Mouse (Mus musculus) monocyte, adult 2 months (primary cell): ENCODE data around the gene Platr17.
"Not testable (repeated sequence)": the region's sequence is repeated elsewhere in the genome, so short reads cannot be mapped to it uniquely, and the experiment has no call there.

Experiments used
- DNase-seq, 2 experiments: peaks; one replicate each; pipeline ENCODE4 v3.0.0; 2022; ENCODE audit warnings: low spot score in 2 of 2, low read depth in 1 of 2

The Platr17 gene

DNA sequence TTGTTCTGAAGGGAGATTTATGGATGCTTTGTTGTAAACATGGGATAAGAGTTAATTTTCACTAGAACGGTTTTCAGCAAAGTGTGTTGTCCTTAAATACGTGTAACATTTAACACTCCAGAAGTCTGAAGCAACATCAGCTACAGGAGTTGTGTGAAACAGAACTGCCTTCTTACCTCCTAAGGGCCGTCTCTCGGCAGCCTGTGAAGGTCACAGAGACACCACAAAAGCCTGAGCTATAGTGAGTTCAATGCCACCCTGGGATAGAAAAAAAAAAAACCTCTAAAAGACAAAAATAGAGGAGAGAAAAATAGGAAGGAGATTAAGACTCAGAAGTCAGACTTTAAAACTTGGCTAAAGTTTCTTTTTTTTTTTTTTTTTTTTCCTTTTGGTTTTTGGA lies 2.9 kb upstream of the Platr17 start:
- no peak for DNase-seq

DNA sequence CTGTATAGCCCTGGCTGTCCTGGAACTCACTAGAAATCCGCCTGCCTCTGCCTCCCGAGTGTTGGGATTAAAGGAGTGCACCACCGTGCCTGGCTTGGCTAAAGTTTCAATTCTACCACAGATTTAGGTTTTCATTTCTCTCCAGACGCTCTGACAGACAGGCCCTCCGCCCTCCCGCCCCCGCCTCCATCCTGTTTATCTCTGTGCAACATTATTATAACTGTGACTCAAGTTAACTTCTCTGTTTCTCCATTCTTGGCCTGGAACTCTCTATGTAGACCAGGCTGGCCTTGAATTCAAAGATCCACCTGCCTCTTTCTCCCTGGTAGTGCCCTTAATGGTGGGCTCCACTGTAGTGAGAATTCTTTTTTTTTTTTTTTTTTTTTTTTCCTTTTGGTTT lies 2.4 kb upstream of the Platr17 start:
- DNase-seq = no peak

GRCm38 (mm10) chr17:33903911-33904651 lies 854 bp upstream of the Platr17 start:
- DNase-seq = not testable (repeated sequence)

GRCm38 (mm10) chr17:33908331-33909076 lies 3.6 kb downstream of the Platr17 start:
- no peak for DNase-seq

DNA sequence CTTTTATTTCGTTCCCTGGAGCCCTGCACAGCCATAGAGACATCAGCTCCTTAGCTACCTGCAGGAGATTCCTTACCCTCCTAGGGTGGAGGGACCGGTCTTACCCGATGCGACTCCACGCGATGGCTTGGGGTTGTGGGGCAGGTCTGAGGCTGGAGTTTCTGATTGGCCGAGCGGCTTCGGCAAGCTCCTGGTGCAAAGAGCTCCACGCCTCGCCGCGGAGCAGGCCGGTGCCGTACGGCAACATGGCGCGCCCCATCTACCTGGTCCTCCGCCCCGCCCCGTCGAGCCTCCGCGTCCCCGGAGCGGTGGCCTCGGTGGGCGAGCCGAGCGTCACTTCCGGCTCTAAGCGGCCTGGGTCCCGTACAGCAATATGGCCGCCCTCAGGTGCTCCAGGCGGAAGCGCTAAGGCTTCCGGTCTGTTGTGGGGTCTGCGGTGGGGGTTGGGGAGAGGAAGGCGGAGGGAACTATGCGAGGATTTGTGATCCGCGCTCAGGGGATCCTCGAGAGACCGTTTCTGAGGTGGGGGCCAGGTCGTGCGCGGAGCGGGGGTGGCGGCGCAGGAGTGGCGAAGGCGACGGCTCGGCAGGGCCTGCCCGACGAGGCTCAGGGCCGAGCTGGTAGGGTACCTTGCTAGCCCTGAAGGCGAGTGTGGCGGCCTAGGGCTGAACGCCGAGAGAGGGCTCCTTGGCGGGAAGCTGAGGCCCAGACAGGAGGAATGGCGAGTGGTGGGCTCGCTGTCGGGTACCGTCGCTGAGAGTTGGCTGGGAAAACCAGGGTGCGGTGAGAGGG lies 4.3 kb downstream of the Platr17 start, which contains the start of gene Daxx:
TSS of gene Daxx (plus strand) at position 338 of the 792 bp plus-strand sequence.
- peak; percentile 92 to 96 for DNase-seq

- DNase-seq = peak in 1 of 2 experiments; percentile 53
Measured at GRCm38 (mm10) chr17:33909869-33910250, 4.9 kb downstream of the Platr17 start.

GRCm38 (mm10) chr17:33910346-33911051 lies 5.6 kb downstream of the Platr17 start:
- no peak for DNase-seq

DNA sequence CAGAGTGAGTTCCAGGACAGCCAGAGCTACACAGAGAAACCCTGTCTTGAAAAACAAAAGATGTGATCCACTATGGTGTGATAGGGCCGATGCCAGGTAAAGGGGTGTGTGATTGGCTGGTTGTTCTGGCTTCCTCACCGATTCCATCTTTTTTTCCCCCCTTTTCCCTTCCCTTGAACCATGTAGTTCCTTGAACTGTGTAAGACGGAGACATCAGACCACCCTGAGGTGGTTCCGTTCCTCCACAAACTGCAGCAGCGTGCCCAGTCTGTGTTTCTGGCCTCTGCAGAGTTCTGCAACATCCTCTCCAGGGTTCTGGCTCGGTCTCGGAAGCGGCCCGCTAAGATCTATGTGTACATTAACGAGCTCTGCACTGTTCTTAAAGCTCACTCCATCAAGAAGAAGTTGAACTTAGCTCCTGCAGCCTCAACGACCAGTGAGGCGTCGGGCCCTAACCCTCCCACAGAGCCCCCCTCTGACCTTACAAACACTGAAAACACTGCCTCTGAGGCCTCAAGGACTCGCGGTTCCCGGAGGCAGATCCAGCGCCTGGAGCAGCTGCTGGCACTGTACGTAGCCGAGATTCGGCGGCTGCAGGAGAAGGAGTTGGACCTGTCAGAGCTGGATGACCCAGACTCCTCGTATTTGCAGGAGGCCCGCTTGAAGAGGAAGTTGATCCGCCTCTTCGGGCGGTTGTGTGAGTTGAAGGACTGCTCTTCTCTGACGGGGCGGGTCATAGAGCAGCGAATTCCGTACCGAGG lies 6.3 kb downstream of the Platr17 start:
- DNase-seq = no peak

GRCm38 (mm10) chr17:33911813-33912414 lies 7.0 kb downstream of the Platr17 start:
- DNase-seq = no peak

DNA sequence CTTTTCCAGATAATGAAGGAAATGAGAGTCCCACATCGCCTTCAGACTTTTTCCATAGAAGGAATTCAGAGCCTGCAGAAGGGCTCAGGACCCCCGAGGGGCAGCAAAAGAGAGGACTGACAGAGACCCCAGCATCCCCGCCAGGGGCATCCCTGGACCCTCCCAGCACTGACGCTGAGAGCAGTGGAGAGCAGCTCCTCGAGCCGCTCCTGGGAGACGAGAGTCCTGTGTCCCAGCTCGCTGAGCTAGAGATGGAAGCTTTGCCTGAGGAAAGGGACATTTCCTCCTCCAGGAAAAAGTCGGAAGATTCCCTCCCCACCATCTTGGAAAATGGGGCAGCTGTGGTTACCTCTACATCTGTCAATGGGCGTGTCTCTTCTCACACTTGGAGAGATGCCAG lies 8.3 kb downstream of the Platr17 start:
- DNase-seq = no peak

DNA sequence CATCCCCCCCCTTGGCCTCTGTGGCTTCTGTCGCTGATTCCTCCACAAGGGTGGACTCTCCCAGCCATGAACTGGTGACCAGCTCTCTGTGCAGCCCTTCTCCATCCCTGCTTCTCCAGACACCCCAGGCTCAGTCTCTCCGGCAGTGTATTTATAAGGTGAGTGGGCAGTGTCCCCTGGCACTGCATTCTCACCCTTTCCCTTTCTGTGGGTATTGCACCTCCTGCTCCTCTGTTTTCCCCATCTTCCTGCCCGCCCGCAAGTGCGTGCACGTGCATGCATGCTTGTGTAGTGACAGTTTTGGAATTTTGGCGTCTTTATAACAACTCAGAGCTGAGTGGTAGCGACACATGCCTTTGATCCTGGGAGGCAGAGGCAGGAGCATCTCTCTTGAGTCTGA lies 9.0 kb downstream of the Platr17 start:
- DNase-seq = no peak

DNA sequence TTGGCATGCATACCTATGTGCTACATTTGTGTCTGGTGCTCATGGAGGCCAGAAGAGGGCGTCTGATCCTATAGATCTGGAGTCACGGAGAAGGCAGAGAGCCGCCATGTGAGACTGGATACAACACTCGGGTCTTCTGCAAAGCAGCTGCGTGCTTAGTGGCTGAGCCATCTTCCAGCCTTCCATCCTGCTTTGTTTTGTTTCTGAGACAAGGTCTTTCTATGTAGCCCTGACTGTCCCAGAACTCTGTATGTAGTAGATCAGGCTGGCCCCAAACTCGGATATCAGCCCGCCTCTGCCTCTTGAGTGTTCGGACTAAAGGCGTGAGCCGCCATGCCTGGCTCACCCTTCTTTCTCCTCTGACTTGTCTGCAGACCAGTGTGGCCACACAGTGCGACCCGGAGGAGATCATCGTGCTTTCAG lies 10.0 kb downstream of the Platr17 start:
- no peak for DNase-seq

- peak; percentile 89 to 94 for DNase-seq
Measured at GRCm38 (mm10) chr17:33915671-33916250, 10.8 kb downstream of the Platr17 start, which contains the start of the genes Tapbp and Zbtb22. Gene Tapbp, plus strand, starts transcription at chr17:33915899. Gene Zbtb22, plus strand, starts transcription at chr17:33915904.

DNA sequence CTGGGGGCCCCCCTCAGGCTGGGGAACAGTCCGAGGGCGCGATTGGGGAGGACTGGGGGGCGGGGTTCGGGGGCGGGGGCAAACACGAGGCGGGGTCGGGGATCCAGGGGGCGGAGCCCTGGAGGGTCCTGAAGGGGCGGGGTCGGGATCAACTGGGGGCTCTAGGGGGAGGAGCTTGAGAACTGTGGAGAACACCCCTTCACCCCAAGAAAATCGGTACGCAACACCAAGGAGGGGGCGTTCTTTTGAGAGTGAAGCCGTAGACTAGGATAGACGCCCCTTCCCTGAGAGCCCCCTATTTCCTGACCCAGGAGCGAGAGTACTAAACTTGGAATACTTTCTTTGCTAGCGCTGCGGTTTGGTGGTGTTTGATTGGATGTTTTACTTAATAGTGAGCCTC lies 11.4 kb downstream of the Platr17 start:
- DNase-seq = no peak

DNA sequence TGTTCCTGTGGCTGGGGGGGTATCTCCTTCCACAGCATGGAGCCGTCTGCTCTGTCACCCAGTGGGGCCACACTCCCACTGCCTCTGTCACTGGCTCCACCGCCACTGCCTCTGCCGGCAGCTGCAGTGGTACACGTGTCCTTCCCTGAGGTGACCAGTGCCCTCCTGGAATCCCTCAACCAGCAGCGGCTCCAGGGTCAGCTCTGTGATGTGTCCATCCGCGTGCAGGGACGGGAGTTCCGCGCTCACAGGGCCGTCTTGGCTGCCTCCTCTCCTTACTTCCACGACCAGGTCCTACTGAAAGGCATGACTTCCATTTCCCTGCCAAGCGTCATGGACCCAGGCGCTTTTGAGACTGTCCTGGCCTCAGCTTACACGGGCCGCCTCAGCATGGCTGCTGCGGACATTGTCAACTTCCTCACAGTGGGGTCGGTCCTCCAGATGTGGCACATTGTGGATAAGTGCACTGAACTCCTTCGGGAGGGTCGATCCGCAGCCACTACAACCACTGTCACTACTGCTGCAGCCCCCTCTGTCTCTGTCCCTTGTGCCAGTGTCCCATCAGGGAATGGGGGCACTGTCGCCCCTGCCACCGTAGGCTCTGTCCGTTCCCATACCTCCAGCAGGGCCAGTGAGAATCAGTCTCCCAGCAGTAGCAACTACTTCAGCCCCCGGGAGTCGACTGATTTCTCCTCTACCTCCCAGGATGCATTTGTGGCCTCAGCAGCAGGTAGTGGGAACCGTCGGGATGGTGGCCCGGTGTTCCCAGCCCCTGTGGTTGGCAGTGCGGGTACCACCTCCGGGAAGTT lies 12.1 kb downstream of the Platr17 start:
- DNase-seq = no peak

GRCm38 (mm10) chr17:33917656-33918292 lies 12.8 kb downstream of the Platr17 start:
- DNase-seq = no peak

- DNase-seq = no peak
Measured at GRCm38 (mm10) chr17:33918293-33919203, 13.6 kb downstream of the Platr17 start.
